Mouse (Mus musculus) kidney, adult 9 months (tissue): Measurements from ENCODE around the gene Plcxd2.

Experiments used
- DNase-seq: peaks from one replicate; pipeline ENCODE4 v3.0.0; 2022

Plcxd2 gene

GRCm38 (mm10) chr16:45984610-45985606 lies 25.1 kb downstream of the Plcxd2 start:
- no peak for DNase-seq

GRCm38 (mm10) chr16:45976251-45976650 lies 33.8 kb downstream of the Plcxd2 start:
- no peak for DNase-seq

- DNase-seq = peak; percentile 45
Measured at GRCm38 (mm10) chr16:45973959-45974686, 35.9 kb downstream of the Plcxd2 start.

DNA sequence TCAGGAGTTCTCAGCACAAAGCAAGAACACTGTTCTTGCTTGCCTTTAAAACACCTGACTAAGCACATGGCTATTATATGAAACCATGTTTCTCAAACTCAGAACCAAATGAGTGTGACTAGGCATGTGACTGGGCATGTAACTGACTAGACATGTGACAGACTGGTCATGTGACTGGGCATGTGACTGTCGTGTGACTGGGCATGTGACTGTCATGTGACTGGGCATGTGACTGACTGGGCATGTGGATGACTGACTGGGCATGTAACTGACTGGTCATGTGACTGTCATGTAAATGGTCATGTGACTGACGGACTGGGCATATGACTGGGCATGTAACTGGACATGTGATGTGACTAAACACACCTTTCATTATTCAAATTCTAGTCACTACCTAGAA lies 39.8 kb downstream of the Plcxd2 start:
- DNase-seq = no peak

- no peak for DNase-seq
Measured at GRCm38 (mm10) chr16:45968716-45969115, 41.3 kb downstream of the Plcxd2 start.

DNA sequence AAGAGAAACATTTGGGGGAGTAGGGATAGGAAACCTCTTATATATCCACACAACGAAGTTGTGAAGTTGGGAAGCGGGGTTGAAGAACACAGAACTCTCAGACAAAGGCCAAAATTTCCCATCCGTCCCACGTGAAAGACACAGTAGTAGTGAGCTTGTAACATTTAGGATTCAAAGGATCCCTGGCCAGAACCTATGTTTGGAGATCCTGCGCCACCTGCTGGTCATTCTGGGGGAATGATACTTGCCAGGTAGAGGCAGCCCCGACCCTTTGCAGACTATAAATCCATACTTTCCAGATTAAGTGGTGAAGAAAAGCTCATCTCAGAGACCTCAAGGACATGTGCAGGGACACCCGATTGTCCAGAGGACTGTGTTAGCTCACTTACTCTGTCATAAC lies 42.5 kb downstream of the Plcxd2 start:
- peak; percentile 90 for DNase-seq

GRCm38 (mm10) chr16:45966604-45967003 lies 43.4 kb downstream of the Plcxd2 start:
- peak; percentile 84 for DNase-seq

DNA sequence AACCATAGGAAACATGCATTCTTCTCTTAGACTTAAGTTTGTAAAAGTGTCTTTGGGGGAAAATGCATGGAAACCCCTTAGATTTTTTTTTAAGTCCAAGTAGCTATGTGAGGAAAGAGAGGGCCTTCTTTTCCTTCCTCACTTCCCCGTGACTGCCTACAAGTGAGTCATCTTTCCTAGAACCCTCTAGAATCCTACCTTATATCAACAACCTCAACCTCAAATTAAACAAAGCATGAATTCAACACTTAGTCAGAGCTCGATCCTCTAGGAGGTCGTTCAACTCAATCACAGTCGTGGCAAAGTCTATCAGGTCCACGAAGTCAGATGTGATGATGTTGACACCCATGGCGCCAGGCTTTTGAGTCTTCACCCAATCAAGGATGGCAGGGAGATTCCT lies 45.2 kb downstream of the Plcxd2 start:
- no peak for DNase-seq

- DNase-seq = no peak
Measured at GRCm38 (mm10) chr16:45963837-45964236, 46.2 kb downstream of the Plcxd2 start.

DNA sequence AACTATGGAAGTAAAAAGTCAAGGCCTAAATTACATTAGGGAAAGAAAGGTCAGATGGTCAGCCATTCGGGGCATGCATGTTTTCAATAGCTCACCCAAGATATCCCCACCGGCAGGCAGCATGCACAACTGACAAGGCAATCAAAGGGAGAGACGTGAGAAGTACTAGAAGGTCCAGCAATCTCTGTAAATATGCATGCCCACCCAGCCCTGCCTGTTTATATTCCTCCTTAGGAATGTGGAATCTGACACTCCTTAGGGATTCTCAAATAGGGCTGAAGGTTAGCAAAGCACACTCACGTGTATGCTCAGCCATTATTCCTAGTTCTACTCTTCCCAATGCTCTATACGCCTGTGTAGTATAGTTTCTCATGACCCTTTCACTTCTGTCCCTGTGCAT lies 46.9 kb downstream of the Plcxd2 start:
- no peak for DNase-seq

DNA sequence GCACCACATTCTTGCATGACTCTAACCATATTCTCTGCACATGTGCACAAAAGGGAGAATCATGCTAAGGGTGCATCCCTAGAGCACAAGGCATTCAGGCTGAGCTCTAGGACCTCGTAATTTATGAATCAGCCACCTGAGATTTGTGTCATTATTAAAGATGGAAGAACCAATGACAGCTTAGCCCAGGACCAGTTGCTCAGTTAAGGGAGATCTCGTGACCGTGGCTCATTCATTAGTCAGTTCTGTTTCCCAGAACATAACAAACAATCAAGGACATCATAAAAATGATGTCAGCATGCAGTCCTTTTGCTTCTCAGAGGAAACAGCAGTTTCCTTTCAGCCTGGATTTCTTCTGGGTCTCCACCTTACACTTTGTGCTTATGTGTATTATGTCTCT lies 49.0 kb downstream of the Plcxd2 start:
- no peak for DNase-seq

- DNase-seq = no peak
Measured at GRCm38 (mm10) chr16:45956390-45956950, 53.5 kb downstream of the Plcxd2 start.

DNA sequence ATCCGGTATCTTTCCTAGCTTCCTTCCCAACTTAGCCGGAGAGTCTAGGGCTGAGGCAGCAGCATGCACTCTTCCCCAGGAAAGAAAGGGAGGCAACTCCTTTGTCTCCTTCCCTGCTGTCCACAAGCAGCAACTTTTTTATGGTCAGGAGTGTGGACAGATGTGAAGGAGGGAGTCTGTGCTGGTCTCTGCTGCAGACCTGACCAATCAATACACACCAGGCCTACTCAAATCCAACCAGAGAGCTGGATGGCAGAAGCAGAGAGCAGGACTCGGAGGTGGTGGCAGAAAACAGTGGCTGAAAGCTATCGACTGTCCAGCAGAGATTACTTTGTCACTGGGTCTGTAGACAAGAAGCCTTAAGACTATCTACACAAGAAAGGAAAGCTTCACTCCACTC lies 56.6 kb downstream of the Plcxd2 start, which contains the start of gene Phldb2:
Gene Phldb2 (minus strand): TSS at position 205 of the 400 bp plus-strand sequence.
- peak; percentile 64 for DNase-seq

DNA sequence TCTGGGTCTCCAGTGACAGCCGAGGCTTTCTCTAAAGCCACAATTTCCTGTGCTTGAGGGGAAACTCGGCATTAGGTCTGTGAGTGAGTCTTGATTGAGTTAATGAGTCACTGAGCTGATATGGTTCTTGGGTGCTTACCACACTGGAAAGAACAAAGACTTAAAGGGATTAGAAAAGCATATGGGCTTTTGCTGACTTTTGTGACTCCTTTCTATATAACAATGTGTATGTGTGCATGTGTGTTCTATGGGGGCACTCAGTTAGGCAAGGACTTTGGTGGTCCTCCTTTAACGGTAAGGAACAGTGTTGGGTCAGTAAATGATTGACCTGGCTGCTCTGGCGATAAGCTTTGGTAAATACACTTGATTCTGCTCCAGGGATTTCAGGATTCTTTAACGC lies 57.5 kb downstream of the Plcxd2 start:
- DNase-seq = peak; percentile 82

GRCm38 (mm10) chr16:45952035-45952434 lies 58.0 kb downstream of the Plcxd2 start:
- DNase-seq = peak; percentile 84

GRCm38 (mm10) chr16:45946335-45946734 lies 63.7 kb downstream of the Plcxd2 start:
- peak; percentile 52 for DNase-seq

DNA sequence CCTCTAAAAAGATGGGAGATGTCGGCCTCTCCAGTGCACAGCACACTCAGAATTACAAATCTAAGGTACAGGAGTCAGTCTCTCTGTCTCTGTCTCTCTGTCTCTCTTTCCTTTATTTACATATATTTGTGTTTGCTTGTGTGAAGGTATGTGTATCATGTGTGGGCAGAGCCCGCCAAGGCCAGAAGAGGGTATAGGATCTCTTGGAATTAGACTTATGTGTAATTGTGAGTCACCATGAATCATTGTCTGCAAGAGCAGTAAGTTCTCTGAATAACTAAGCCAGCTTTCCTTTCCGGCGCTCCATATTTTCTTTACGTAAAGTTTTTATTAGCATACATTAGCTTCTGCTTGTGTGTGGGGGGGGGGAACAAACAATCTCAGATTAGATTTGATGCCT lies 64.4 kb downstream of the Plcxd2 start:
- no peak for DNase-seq

- DNase-seq = peak; percentile 80
Measured at GRCm38 (mm10) chr16:45945174-45945631, 64.8 kb downstream of the Plcxd2 start.

- DNase-seq = no peak
Measured at GRCm38 (mm10) chr16:45942169-45942891, 67.7 kb downstream of the Plcxd2 start.

GRCm38 (mm10) chr16:45940701-45941100 lies 69.3 kb downstream of the Plcxd2 start:
- DNase-seq = no peak

DNA sequence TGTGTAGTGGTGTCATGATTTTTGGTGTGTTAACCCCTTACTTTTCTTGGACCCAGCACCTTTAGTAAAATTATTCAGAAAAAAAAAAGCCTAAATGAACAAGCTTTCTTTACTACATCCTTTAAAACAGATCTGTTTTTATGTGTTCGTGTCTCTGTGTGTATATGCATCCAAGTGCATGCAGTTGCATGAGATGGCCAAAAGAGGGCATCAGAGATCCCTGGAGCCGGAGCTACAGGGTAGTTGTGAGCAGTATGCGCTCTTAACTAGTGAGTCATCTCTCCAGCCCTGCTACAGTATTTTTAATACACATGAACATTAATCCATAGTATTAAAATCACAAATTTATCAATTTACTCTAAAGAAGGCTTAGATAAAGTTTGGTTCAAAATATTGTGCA lies 70.6 kb downstream of the Plcxd2 start:
- no peak for DNase-seq

DNA sequence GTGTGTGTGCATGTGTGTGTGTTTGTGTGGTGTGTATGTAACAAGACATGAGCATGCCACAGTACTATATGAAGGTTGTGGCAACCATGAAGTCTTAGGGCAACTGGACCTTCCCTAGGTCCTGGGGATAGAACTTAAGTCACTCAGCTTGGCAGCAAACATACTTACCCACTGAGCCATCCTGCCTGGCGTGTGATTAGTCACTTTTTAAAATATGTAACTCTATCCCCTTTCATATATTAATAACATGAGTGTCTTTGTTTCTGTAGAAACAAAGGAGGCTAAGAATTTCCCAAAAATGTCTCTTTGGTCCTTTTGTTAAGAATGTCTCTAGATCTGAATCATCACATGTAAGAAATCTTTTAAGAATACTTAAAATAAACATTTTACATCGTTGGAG lies 72.6 kb downstream of the Plcxd2 start:
- DNase-seq = no peak

DNA sequence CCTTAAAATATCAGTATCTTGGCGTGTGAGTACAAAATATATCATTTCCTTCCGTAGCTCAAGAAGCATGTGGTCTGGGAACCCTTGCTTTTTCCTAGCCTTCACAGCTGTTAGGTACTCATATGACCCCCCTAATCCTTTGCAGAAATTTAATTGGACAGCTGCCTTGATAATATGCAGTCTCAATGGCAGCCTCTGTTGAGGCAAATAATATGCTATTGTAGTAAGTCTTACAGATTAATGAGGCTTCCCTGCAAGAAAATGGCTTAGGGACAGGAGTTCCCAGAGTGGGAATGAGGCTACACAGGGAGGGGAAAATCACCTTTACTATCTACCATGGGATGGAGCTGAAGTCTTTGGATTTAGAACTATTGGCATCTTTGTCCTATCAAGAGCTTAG lies 73.5 kb downstream of the Plcxd2 start:
- DNase-seq = no peak
